Comparison of ENCODE assay signal across 8 mouse cellular contexts in the genomic region with DNA sequence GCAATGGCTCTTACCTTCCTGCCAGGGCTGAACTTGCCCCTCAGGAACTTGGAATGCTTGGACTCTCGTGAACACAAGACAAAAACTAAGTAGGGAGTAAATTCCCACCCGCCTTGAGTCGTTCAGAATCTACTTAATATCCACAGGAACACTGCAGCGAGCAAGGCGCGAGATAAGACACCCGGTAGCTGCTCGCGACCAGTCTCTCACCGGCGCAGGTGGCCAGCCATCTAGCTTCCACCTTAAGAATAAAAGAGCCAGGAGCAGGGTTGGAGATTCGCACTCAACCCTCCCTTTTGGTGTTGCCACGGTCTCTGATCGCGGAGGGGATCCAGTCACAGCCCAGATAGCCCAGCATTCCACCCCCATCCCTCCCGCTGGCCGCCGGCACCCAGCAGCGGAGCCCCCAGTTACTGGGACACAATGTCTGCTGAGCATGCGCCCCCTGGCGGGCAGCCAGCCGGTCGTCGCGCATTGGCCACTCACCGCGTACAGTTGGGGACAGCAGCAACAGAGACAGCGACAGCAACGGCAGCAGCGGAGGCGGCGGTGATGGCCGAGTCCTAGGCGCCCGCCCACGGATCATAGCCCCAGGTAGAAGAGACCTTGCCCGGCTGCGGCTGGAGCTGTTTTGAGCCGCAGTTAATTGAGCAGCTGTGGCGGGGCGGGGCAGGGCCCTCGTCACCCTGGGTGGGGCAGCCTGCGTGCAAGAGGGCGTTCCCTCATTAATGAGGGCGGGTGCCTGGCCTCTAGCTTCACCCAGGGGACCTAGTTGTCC. TPM values are rescaled to one million over a fixed set of nuclear protein-coding genes. Genes with fewer than 3 reads are reported as not detected.
DNase-seq lines count a peak whose midpoint lies in the region; ATAC-seq and TF ChIP-seq lines count a peak whose summit lies in the region.

A gene (minus strand): TSS at position 661 of the 778 bp plus-strand sequence.

- H3K9me3 ChIP-seq in heart, embryonic 10.5 days: no peaks in the 10 kb centered on the region
- H3K9me3 ChIP-seq in kidney, embryonic 15.5 days (replicated peaks): no peaks in the 10 kb centered on the region

- 0 out of 2 replicates have a peak, but pooled peaks cover 5% of the 10 kb centered on the region for H3K4me1 ChIP-seq in heart, embryonic 10.5 days
- H3K4me1 ChIP-seq in kidney, embryonic 15.5 days: peaks cover 13% of the 10 kb centered on the region; the same call in 1 of the 2 replicates

- no peaks in the 10 kb centered on the region for H3K36me3 ChIP-seq in heart, embryonic 10.5 days
- no peaks in the 10 kb centered on the region for H3K36me3 ChIP-seq in kidney, embryonic 15.5 days
- no peaks in the 10 kb centered on the region for H3K36me3 ChIP-seq in myocyte (ENCODE audit: control insufficient read depth, insufficient read depth)
- H3K36me3 ChIP-seq in splenic B cell, adult 2 months (ENCODE audit: control insufficient read depth, insufficient read depth, low read length, poor library complexity, severe bottlenecking): peaks cover 5% of the 10 kb centered on the region; the same call in 1 of the 2 replicates

- H3K9ac ChIP-seq in kidney, embryonic 15.5 days: peak within 1 kb of the TSS; percentile 42

- no peaks in the 10 kb centered on the region for H3K79me2 ChIP-seq in myocyte (ENCODE audit: control insufficient read depth, insufficient read depth)

- no peaks in the 10 kb centered on the region for H3K27me3 ChIP-seq in heart, embryonic 10.5 days (ENCODE audit: insufficient read depth, poor library complexity, severe bottlenecking)
- 0 out of 2 replicates have a peak, but pooled peaks cover 2% of the 10 kb centered on the region for H3K27me3 ChIP-seq in kidney, embryonic 15.5 days
- H3K27me3 ChIP-seq in myocyte (ENCODE audit: control insufficient read depth, insufficient read depth, insufficient read length): no peaks in the 10 kb centered on the region
- H3K27me3 ChIP-seq in splenic B cell, adult 2 months (ENCODE audit: control insufficient read depth, insufficient read depth, low read length, poor library complexity, severe bottlenecking): no peaks in the 10 kb centered on the region

- peak within 1 kb of the TSS; percentile 94 for H3K4me2 ChIP-seq in kidney, embryonic 15.5 days
- peak within 1 kb of the TSS; percentile 72 for H3K4me2 ChIP-seq in myocyte (ENCODE audit: low read depth)

- H3K4me3 ChIP-seq in heart, embryonic 10.5 days: peak within 1 kb of the TSS; percentile 68
- peak within 1 kb of the TSS; percentile 69 for H3K4me3 ChIP-seq in kidney, embryonic 15.5 days (replicated peaks)
- H3K4me3 ChIP-seq in myocyte: peak within 1 kb of the TSS; percentile 22

- under 1% methylated on average over 45 of the region's 45 CpGs for WGBS in heart, embryonic 10.5 days
- WGBS in kidney, embryonic 15.5 days: under 1% methylated on average over 45 of the region's 45 CpGs

- H3ac ChIP-seq in myocyte (ENCODE audit: control insufficient read depth, insufficient read length): no peak within 1 kb of the TSS

- DNase-seq in A20 (ENCODE audit: low read depth, low spot score) (peak; percentile 95), liver (peak; percentile 93)
- peak; percentile 83 for DNase-seq in brain, adult 2 months (ENCODE audit: low read depth, low spot score)
- peak; percentile 96 for DNase-seq in heart, embryonic 10.5 days (ENCODE audit: low spot score)
- peak; percentile 96 for DNase-seq in splenic B cell, adult 2 months (ENCODE audit: low read depth, low spot score)

- peak within 1 kb of the TSS; percentile 76 for H3K27ac ChIP-seq in heart, embryonic 10.5 days
- peak within 1 kb of the TSS; percentile 70 for H3K27ac ChIP-seq in kidney, embryonic 15.5 days

- ATAC-seq in erythroblast, adult 5-6 weeks (replicated peaks; ENCODE audit: low FRiP score, poor library complexity, severe bottlenecking): peak; percentile 93
- peak; percentile 93 for ATAC-seq in kidney, embryonic 15.5 days (replicated peaks; ENCODE audit: low FRiP score)

- no peak for TF ChIP-seq POLR2A in myocyte (IDR thresholded peaks at IDR 0.05; ENCODE audit: insufficient read length, low read depth)

TF ChIP-seq in myocyte, 11 proteins besides CTCF, POLR2A, EP300 and RAD21:
- TF ChIP-seq MYOG (IDR thresholded peaks at IDR 0.05; ENCODE audit: control insufficient read depth in 1 of 3, insufficient read depth in 1 of 3, insufficient read length in 2 of 3, low read depth in 2 of 3): peak in 1 of 3 experiments; percentile 67
- no peak for TF ChIP-seq SRF (IDR thresholded peaks at IDR 0.05; ENCODE audit: control insufficient read depth, insufficient read length, low read depth)
- peak in 1 of 3 experiments; percentile 57 for TF ChIP-seq MYOD1 (IDR thresholded peaks at IDR 0.05; ENCODE audit: control insufficient read depth in 1 of 3, insufficient read length in 2 of 3, low read depth in 2 of 3)
TF ChIP-seq in myocyte: peak in this region for 2.

RNA-seq across cellular contexts. Expression of the gene that starts here (rescaled TPM):
- total RNA-seq in erythroblast, adult 5-6 weeks (2015; ENCODE audit: low replicate concordance): 51.5 and 52.9 TPM in 2 replicates
- 28.6 and 29.1 TPM in 2 replicates for total RNA-seq in erythroblast, adult 5-6 weeks (2017; ENCODE audit: low replicate concordance)
- 5.1 and 12.4 TPM in 2 replicates for polyA plus RNA-seq in heart, embryonic 10.5 days (2016; fragmentation: Nextera tagmentation; extraction: Ambion mirVana)
- polyA plus RNA-seq in kidney, embryonic 15.5 days (2015; fragmentation: Nextera tagmentation; extraction: Ambion mirVana): 15.6 and 16.3 TPM in 2 replicates
- 3.8 TPM for polyA plus RNA-seq in myocyte (2012; fragmentation: generic; extraction: Trizol)

Comparison
In these comparisons a context has a peak if more than half of its experiments do, and no peak if none do; other contexts are left out.
1. Peak in every context shown above with its lines: DNase-seq, ATAC-seq, H3K4me3 ChIP-seq and H3K27ac ChIP-seq.